Mouse (Mus musculus): Measurements from ENCODE around the gene Slc26a11. TPM values are rescaled to one million over a fixed set of nuclear protein-coding genes. Genes with fewer than 3 reads are reported as not detected.

Gene Slc26a11
- total RNA-seq (2023), result 20.2 to 28.1 TPM (median 27.8 TPM) in 4 replicates

GRCm38 (mm10) chr11:119355443-119356385, at the start of gene Slc26a11, which contains the start of gene Sgsh:
Gene Slc26a11 (plus strand): TSS chr11:119355557.
Gene Sgsh (minus strand): TSS chr11:119355536.

GRCm38 (mm10) chr11:119307658-119307867, 47.8 kb upstream of the Slc26a11 start, which contains the start of gene Card14:
Gene Card14 (plus strand): TSS chr11:119307768.

GRCm38 (mm10) chr11:119392800-119393482, 37.6 kb downstream of the Slc26a11 start, which contains the start of gene Rnf213:
Gene Rnf213 (plus strand): TSS chr11:119393100.

Other genes starting within 250 kb of the Slc26a11 start
- gene Tbc1d16, start 127.1 kb upstream of the Slc26a11 start, total RNA-seq (2023), result 0.26 to 0.31 TPM (median 0.27 TPM) in 4 replicates
- gene Ccdc40, start 127.0 kb upstream of the Slc26a11 start, total RNA-seq (2023), result 0.46 to 1.5 TPM (median 0.61 TPM) in 4 replicates
- gene Gaa, start 87.7 kb upstream of the Slc26a11 start, total RNA-seq (2023), result 112 to 117 TPM (median 114 TPM) in 4 replicates
- 211 to 252 TPM (median 226 TPM) in 4 replicates for gene Eif4a3, start 55.5 kb upstream of the Slc26a11 start, total RNA-seq (2023)
- gene Card14, start 47.8 kb upstream of the Slc26a11 start, total RNA-seq (2023), result not detected in 4 replicates
- 22.2 to 25.9 TPM (median 24.0 TPM) in 4 replicates for gene Sgsh, start within 50 bp of the Slc26a11 start, total RNA-seq (2023)
- gene Rnf213, start 37.5 kb downstream of the Slc26a11 start, total RNA-seq (2023), result 101 to 104 TPM (median 103 TPM) in 4 replicates
- 27.0 to 35.0 TPM (median 31.5 TPM) in 4 replicates for gene Endov, start 135.8 kb downstream of the Slc26a11 start, total RNA-seq (2023)
- not detected in 4 replicates for gene Nptx1, start 192.2 kb downstream of the Slc26a11 start, total RNA-seq (2023)
- gene Rptor, start 247.3 kb downstream of the Slc26a11 start, total RNA-seq (2023), result 59.5 to 74.5 TPM (median 67.2 TPM) in 4 replicates

Data from B cell, adult 62 days (primary cell).